Mouse (Mus musculus) brain, adult 2 months (tissue): Measurements from ENCODE around the gene Ccl12.
A peak's percentile ranks its signal among the peaks of the same experiment; 100 is the strongest.

Experiments
- DNase-seq: peaks from one replicate; pipeline ENCODE4 v3.0.0; 2011; ENCODE audit warnings: low read depth, low spot score

The Ccl12 gene

DNA sequence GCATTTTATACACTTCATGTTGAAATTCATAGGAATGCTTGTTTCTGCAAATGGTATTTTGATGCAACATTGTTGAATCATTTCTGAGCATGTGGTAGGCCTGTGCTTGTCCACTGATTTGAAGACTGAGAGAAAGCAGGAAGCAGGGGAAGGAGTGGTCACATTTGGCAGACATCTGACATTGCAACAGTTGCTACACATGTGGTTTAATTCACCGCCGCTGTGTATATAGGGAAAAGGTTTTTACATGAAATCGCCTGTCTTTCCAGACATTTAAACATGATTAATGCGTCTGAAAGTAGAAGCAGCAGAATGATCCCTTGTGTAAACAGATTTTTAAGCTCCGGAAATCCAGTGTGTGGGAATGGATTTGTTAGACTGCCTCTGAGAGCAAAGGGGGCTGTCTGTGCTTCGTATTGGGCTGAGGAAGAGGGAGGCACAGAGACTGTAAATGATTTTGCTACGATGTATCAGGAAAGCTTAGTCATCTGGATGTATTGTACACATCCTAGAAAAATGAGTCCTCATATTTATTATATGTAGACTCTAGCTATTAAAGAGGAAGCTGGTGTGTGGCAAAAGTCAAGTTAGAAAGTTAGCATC, 37.9 kb downstream of the Ccl12 start:
- peak; percentile 1 for DNase-seq
